Mouse (Mus musculus) forebrain, embryonic 13.5 days (tissue): ENCODE results near the gene Nup153. TPM values are rescaled to one million over a fixed set of nuclear protein-coding genes. Genes with fewer than 3 reads are reported as not detected.

ENCODE experiments used
- ATAC-seq: fragments of 200-750 bp; cut with Nextera tagmentation; 2 replicates; pipeline ENCODE4 v1.8.0; 2017
- H3K27ac ChIP-seq: fragments of 300-500 bp; sonication (generic); 2 replicates; pipeline ENCODE4 v1.5.1; 2015; ENCODE audit warnings: inconsistent platforms, mild to moderate bottlenecking, moderate library complexity
- H3K27me3 ChIP-seq: fragments of 300-500 bp; sonication (generic); 2 replicates; pipeline ENCODE4 v1.6.1; 2015; ENCODE audit warnings: mild to moderate bottlenecking, inconsistent platforms
- H3K36me3 ChIP-seq: fragments of 300-500 bp; sonication (generic); 2 replicates; pipeline ENCODE4 v1.6.1; 2015; ENCODE audit warnings: mild to moderate bottlenecking, inconsistent platforms; ENCODE audit not compliant: poor library complexity, severe bottlenecking
- H3K4me1 ChIP-seq: fragments of 300-500 bp; sonication (generic); 2 replicates; pipeline ENCODE4 v1.6.1; 2015; ENCODE audit warnings: inconsistent platforms
- H3K4me2 ChIP-seq: fragments of 300-500 bp; sonication (generic); 2 replicates; pipeline ENCODE4 v1.6.1; 2015; ENCODE audit warnings: inconsistent platforms, mild to moderate bottlenecking, moderate library complexity
- H3K4me3 ChIP-seq: fragments of 300-500 bp; sonication (generic); 2 replicates; pipeline ENCODE4 v1.5.1; 2015; ENCODE audit warnings: mild to moderate bottlenecking, inconsistent platforms
- H3K9ac ChIP-seq: fragments of 300-500 bp; sonication (generic); 2 replicates; pipeline ENCODE4 v1.6.1; 2015; ENCODE audit warnings: mild to moderate bottlenecking, inconsistent platforms
- H3K9me3 ChIP-seq: fragments of 300-500 bp; sonication (generic); replicated peaks from 2 replicates; pipeline ENCODE4 v1.6.1; 2016; ENCODE audit warnings: inconsistent platforms
- WGBS: fragments of 180-500 bp; shearing (Covaris S2); methylation state at CpG from one replicate; pipeline ENCODE4 v1.1.7; 2015; 5-methylcytosine and 5-hydroxymethylcytosine counted together
- polyA plus RNA-seq: library from polyadenylated mRNA; unstranded; fragments of >200 nt; fragmentation: Nextera tagmentation; extraction: Ambion mirVana; gene quantifications from 2 replicates; pipeline ENCODE4 v1.2.1, GENCODE M21; 2015

Nup153 gene
- polyA plus RNA-seq, 1 experiment from 2014 or later = 22.8 TPM

DNA sequence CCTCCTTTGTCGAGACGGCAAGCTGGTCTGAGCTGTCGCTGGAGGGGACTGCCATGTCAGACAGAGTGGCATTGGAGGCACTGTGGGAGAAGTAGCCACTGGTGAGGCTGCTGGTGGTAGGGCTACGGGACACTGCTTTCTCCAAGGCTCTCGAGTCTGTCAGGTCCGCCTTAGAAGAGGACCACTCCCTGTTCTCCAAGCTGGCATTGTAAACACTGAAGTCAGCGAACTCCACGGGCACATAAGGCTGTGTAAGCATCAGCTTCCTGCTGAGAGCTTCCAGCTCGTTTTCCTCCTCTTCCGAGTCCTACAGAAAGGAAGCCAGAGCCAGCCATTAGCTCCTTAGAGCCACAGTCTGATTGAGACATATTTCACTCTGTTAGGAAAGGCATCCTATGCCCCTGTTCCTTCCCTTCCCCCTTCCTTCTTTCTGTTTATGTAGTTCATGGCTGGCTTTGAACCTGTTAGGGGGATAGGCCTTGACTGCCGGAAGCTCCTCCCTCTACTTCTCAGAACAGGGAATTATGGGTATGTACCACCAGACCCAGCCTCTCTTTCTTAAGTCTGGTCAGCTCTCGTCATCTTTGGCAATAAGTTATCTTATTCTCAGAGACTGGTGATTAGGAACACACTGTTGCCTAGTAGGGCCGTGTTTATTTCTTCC lies 25.0 kb upstream of the Nup153 start:
- WGBS = 81% methylated on average over 13 of the region's 13 CpGs
- Histone ChIP-seq H3K9me3 (no peaks in the 10 kb centered on the region), H3K36me3 (peaks cover 34% of the 10 kb centered on the region), H3K4me1 (no peaks in the 10 kb centered on the region), H3K27me3 (no peaks in the 10 kb centered on the region), H3K27ac (no peak overlapping the region), H3K4me3 (no peak overlapping the region), H3K9ac (no peak overlapping the region), H3K4me2 (no peak overlapping the region)
- ATAC-seq = no peak

GRCm38 (mm10) chr13:46748138-46748873 lies 20.6 kb upstream of the Nup153 start:
- no peak for ATAC-seq
- WGBS = 91% methylated on average over 5 of the region's 5 CpGs
- H3K27me3 ChIP-seq = no peaks in the 10 kb centered on the region

GRCm38 (mm10) chr13:46743821-46744220 lies 16.1 kb upstream of the Nup153 start:
- ATAC-seq = no peak
- Histone ChIP-seq H3K4me2 (no peak overlapping the region), H3K9me3 (no peaks in the 10 kb centered on the region), H3K27ac (no peak overlapping the region), H3K9ac (no peak overlapping the region), H3K27me3 (no peaks in the 10 kb centered on the region), H3K4me1 (no peaks in the 10 kb centered on the region), H3K4me3 (no peak overlapping the region), H3K36me3 (no peaks in the 10 kb centered on the region)
- WGBS = 90% methylated on average over 8 of the region's 8 CpGs

More at GRCm38 (mm10) chr13:46748138-46748873, 20.6 kb upstream of the Nup153 start:
- Histone ChIP-seq H3K4me1 (no peaks in the 10 kb centered on the region), H3K9ac (no peak overlapping the region), H3K36me3 (peaks cover 31% of the 10 kb centered on the region), H3K4me2 (no peak overlapping the region), H3K9me3 (no peaks in the 10 kb centered on the region), H3K4me3 (no peak overlapping the region), H3K27ac (no peak overlapping the region)

- ATAC-seq = no peak
- no peak overlapping the region for H3K9ac ChIP-seq
- WGBS = 71% methylated on average over 2 of the region's 2 CpGs
- no peak overlapping the region for H3K27ac ChIP-seq
- H3K27me3 ChIP-seq = no peaks in the 10 kb centered on the region; the same call in 1 of the 2 replicates
- H3K4me3 ChIP-seq = no peak overlapping the region
- no peaks in the 10 kb centered on the region for H3K4me1 ChIP-seq
- no peaks in the 10 kb centered on the region for H3K36me3 ChIP-seq
- no peak overlapping the region for H3K4me2 ChIP-seq
- no peaks in the 10 kb centered on the region for H3K9me3 ChIP-seq
Observed at GRCm38 (mm10) chr13:46742367-46742766, 14.6 kb upstream of the Nup153 start.

GRCm38 (mm10) chr13:46739426-46739825 lies 11.7 kb upstream of the Nup153 start:
- no peak overlapping the region for H3K4me3 ChIP-seq
- no peak overlapping the region for H3K4me2 ChIP-seq
- no peaks in the 10 kb centered on the region for H3K36me3 ChIP-seq
- H3K9me3 ChIP-seq = no peaks in the 10 kb centered on the region
- no peak overlapping the region for H3K27ac ChIP-seq
- peaks cover 5% of the 10 kb centered on the region; the same call in 1 of the 2 replicates for H3K27me3 ChIP-seq
- H3K9ac ChIP-seq = no peak overlapping the region
- no peak for ATAC-seq
- peaks cover 14% of the 10 kb centered on the region for H3K4me1 ChIP-seq
- WGBS = 75% methylated on average over 7 of the region's 7 CpGs

- WGBS = 86% methylated on average over 4 of the region's 4 CpGs
Observed at GRCm38 (mm10) chr13:46737482-46737881, 9.7 kb upstream of the Nup153 start.

DNA sequence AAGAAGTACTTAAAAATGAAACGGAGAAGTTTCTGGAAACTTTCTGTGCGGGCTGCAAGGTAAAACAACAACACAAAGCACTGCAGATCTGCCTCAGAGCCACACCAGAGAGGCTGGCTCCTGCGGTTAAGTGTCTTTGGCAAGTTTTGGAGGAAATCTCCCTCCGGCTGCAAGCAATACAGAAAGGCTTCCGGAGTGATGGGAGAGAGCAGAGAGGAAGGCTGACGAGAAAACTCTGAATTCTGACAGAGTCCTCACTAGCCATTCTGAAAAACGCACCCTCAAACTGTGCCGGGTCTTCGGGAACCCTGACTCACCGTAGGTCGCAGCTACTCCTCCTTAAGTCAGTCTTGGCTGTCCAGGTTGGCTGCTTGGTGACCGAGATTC lies 8.7 kb upstream of the Nup153 start:
- Histone ChIP-seq H3K4me3 (peak overlapping the region; percentile 38), H3K9ac (peak overlapping the region; percentile 37), H3K9me3 (no peaks in the 10 kb centered on the region), H3K4me2 (peak overlapping the region; percentile 66), H3K4me1 (peaks cover 14% of the 10 kb centered on the region), H3K27ac (no peak overlapping the region), H3K27me3 (peaks cover 7% of the 10 kb centered on the region; the same call in 1 of the 2 replicates), H3K36me3 (no peaks in the 10 kb centered on the region)
- ATAC-seq = no peak
- 4% methylated on average over 12 of the region's 12 CpGs for WGBS

More at GRCm38 (mm10) chr13:46737482-46737881, 9.7 kb upstream of the Nup153 start:
- no peak overlapping the region for H3K4me3 ChIP-seq
- H3K9ac ChIP-seq = no peak overlapping the region
- H3K4me2 ChIP-seq = no peak overlapping the region
- no peaks in the 10 kb centered on the region for H3K9me3 ChIP-seq
- H3K27ac ChIP-seq = no peak overlapping the region
- H3K4me1 ChIP-seq = peaks cover 14% of the 10 kb centered on the region
- peaks cover 7% of the 10 kb centered on the region; the same call in 1 of the 2 replicates for H3K27me3 ChIP-seq
- ATAC-seq = no peak
- H3K36me3 ChIP-seq = no peaks in the 10 kb centered on the region

- Histone ChIP-seq H3K4me1 (peaks cover 14% of the 10 kb centered on the region), H3K9me3 (no peaks in the 10 kb centered on the region), H3K36me3 (no peaks in the 10 kb centered on the region), H3K27me3 (peaks cover 7% of the 10 kb centered on the region; the same call in 1 of the 2 replicates), H3K9ac (peak overlapping the region; percentile 37), H3K4me3 (peak overlapping the region; percentile 38), H3K4me2 (peak overlapping the region; percentile 66), H3K27ac (no peak overlapping the region)
- under 1% methylated on average over 20 of the region's 20 CpGs for WGBS
- ATAC-seq = 0 out of 2 replicates have a peak, but pooled peaks have one; percentile 43
Observed at GRCm38 (mm10) chr13:46735808-46736478, 8.2 kb upstream of the Nup153 start.

DNA sequence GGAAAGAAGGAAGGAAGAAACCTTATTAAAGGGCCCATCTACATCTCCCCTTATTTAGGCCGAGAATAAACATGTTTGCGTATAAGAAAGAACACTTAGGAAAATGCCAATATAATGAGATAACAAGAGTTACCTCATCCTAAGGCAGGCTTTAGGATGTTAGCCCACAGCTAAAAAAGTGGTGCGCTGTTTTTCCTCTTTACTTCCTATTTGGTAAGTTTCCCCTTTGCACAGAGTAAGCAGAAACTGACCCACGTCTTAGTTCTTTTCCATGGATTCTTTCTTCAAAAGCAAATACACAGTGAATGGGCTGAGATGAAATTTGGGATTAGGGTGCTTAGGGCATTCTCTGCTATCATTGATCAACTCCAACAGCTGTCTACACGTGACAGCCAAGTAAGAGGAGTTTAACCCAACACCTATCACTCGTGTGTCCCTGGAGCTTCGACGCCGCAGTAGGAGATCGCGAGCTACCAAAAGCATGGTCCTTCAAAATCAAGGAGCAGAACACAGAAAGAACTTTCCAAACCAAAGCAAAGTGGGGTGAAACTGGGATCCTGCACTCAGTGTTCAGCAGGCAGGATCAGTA lies 7.6 kb upstream of the Nup153 start:
- no peaks in the 10 kb centered on the region for H3K36me3 ChIP-seq
- H3K27me3 ChIP-seq = peaks cover 7% of the 10 kb centered on the region; the same call in 1 of the 2 replicates
- H3K9ac ChIP-seq = peak overlapping the region; percentile 37; the same call in 1 of the 2 replicates
- peak overlapping the region; percentile 38 for H3K4me3 ChIP-seq
- no peak overlapping the region for H3K27ac ChIP-seq
- H3K4me2 ChIP-seq = peak overlapping the region; percentile 66
- no peak for ATAC-seq
- peaks cover 14% of the 10 kb centered on the region for H3K4me1 ChIP-seq
- WGBS = 45% methylated on average over 11 of the region's 11 CpGs
- no peaks in the 10 kb centered on the region for H3K9me3 ChIP-seq

DNA sequence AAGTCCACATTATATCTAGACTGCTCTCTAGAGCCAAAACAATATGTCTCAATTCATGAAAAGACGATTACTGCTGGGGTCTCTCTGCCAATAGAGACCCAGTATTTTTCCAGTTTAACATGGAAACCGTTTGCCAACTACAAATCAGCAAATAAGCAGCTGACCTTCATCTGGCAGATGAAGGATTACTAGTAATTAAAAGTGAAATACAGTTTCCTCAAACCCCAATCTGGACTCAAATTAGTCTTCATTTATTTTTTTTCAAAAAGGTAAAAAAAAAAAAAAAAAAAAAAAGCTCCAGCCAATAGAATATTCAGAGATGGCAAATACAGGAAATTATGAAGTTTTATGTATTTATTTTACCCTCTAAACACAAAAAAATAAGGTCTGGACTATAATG lies 2.3 kb upstream of the Nup153 start:
- H3K4me2 ChIP-seq = no peak overlapping the region
- peaks cover 13% of the 10 kb centered on the region for H3K4me1 ChIP-seq
- 0 out of 2 replicates have a peak, but pooled peaks cover 3% of the 10 kb centered on the region for H3K27me3 ChIP-seq
- H3K4me3 ChIP-seq = no peak overlapping the region
- no peaks in the 10 kb centered on the region for H3K9me3 ChIP-seq
- ATAC-seq = no peak
- 72% methylated on average over 2 of the region's 2 CpGs for whole genome bisulfite sequencing
- no peak overlapping the region for H3K9ac ChIP-seq
- no peaks in the 10 kb centered on the region for H3K36me3 ChIP-seq
- H3K27ac ChIP-seq = no peak overlapping the region

DNA sequence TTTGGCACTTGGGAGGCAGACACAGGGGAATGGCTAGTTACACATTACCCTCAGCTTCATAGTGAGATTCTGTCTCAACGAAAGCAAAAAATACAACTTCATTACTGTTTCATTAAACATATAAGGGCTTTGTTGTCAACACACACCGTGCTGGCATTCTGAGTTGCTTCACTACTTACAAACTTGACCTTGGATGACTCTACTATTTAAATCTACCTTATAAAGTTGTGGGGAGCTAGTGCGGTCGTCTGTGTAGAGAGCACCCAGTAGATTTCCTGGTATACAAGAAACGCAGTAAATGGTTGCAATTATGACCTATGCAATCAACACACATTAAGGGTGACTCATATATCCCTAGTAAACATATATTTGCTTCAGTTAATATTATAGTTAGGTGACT lies 671 bp upstream of the Nup153 start:
- WGBS = 42% methylated on average over 5 of the region's 5 CpGs
- no peaks in the 10 kb centered on the region for H3K36me3 ChIP-seq
- no peak for ATAC-seq
- H3K27ac ChIP-seq = peak overlapping the region; percentile 76
- peak overlapping the region; percentile 99 for H3K4me3 ChIP-seq
- no peaks in the 10 kb centered on the region for H3K27me3 ChIP-seq
- peaks cover 22% of the 10 kb centered on the region for H3K4me1 ChIP-seq
- peak overlapping the region; percentile 80 for H3K4me2 ChIP-seq
- H3K9me3 ChIP-seq = no peaks in the 10 kb centered on the region
- H3K9ac ChIP-seq = peak overlapping the region; percentile 93
